In genomic region chr11:95860071-95860490, GRCm38 (mm10) we compare ENCODE assay signal across 8 mouse cellular contexts. TPM values are rescaled to one million over a fixed set of nuclear protein-coding genes. Genes with fewer than 3 reads are reported as not detected.
A peak's percentile ranks its signal among the peaks of the same experiment; 100 is the strongest.
DNase-seq lines count a peak whose midpoint lies in the region; ATAC-seq and TF ChIP-seq lines count a peak whose summit lies in the region.

No protein-coding gene starts in this region.

- H3K4me1 ChIP-seq in kidney, embryonic 14.5 days (ENCODE audit: control insufficient read depth, insufficient read depth, low read length): peaks cover 10% of the 10 kb centered on the region; the same call in 1 of the 2 replicates
- H3K4me1 ChIP-seq in heart, postnatal 0 days (ENCODE audit: control insufficient read depth, insufficient read depth): 0 out of 2 replicates have a peak, but pooled peaks cover 4% of the 10 kb centered on the region

- H3K4me3 ChIP-seq in kidney, embryonic 14.5 days (ENCODE audit: low read length): peak overlapping the region; percentile 73
- H3K4me3 ChIP-seq in heart, postnatal 0 days (ENCODE audit: low read depth, low read length): peak overlapping the region; percentile 79

- no peaks in the 10 kb centered on the region for H3K27me3 ChIP-seq in kidney, embryonic 14.5 days (ENCODE audit: control insufficient read depth, insufficient read depth, low read length)
- no peaks in the 10 kb centered on the region for H3K27me3 ChIP-seq in heart, postnatal 0 days (ENCODE audit: control insufficient read depth, insufficient read depth, low read length)

- no peaks in the 10 kb centered on the region for H3K36me3 ChIP-seq in kidney, embryonic 14.5 days (ENCODE audit: control insufficient read depth, insufficient read depth, low read length)
- no peaks in the 10 kb centered on the region for H3K36me3 ChIP-seq in heart, postnatal 0 days (replicated peaks; ENCODE audit: control insufficient read depth, insufficient read depth, low read length)

- peak overlapping the region; percentile 76 for H3K4me2 ChIP-seq in kidney, embryonic 14.5 days (replicated peaks; ENCODE audit: low read depth, low read length)
- peak overlapping the region; percentile 97 for H3K4me2 ChIP-seq in heart, postnatal 0 days (ENCODE audit: low read depth, low read length)

- ATAC-seq in kidney, embryonic 14.5 days (ENCODE audit: low FRiP score, low TSS enrichment): no peak
- no peak for ATAC-seq in heart, postnatal 0 days (ENCODE audit: insufficient read depth, low read depth)

- H3K9ac ChIP-seq in kidney, embryonic 14.5 days (ENCODE audit: low read depth, low read length): peak overlapping the region; percentile 74; the same call in 1 of the 2 replicates
- peak overlapping the region; percentile 77; the same call in 1 of the 2 replicates for H3K9ac ChIP-seq in heart, postnatal 0 days (replicated peaks; ENCODE audit: low read depth, low read length)

- peak overlapping the region; percentile 95; the same call in 1 of the 2 replicates for H3K27ac ChIP-seq in kidney, embryonic 14.5 days (ENCODE audit: low read depth, low read length)
- no peak overlapping the region for H3K27ac ChIP-seq in heart, postnatal 0 days (ENCODE audit: low read depth)

- TF ChIP-seq EP300 in heart, postnatal 0 days (IDR thresholded peaks at IDR 0.05; ENCODE audit: low read depth): no peak

- no peak for TF ChIP-seq CTCF in heart, postnatal 0 days (IDR thresholded peaks at IDR 0.05; ENCODE audit: low read depth)

- no peaks in the 10 kb centered on the region for H3K9me3 ChIP-seq in kidney, embryonic 14.5 days (ENCODE audit: control insufficient read depth, low read length)
- H3K9me3 ChIP-seq in heart, postnatal 0 days (replicated peaks; ENCODE audit: control insufficient read depth, low read length): no peaks in the 10 kb centered on the region

- 15% methylated on average over 3 of the region's 3 CpGs for WGBS in kidney, embryonic 14.5 days
- WGBS in heart, postnatal 0 days: 24% methylated on average over 3 of the region's 3 CpGs

- DNase-seq in kidney, postnatal 36 days: no peak
- DNase-seq in ZHBTc4 (ENCODE audit: low read depth, low spot score): peak; percentile 56
- no peak for DNase-seq in heart, postnatal 0 days (ENCODE audit: low spot score)
- peak; percentile 43 for DNase-seq in mesoderm, embryonic 11.5 days (ENCODE audit: low read depth, low spot score)
- DNase-seq in frontal cortex, postnatal 10 days (ENCODE audit: low spot score in 2 of 2): no peak
- DNase-seq in right cerebral cortex, postnatal 25 days: no peak
- no peak for DNase-seq in layer of hippocampus, postnatal 25 days (ENCODE audit: extremely low spot score in 1 of 2, low spot score in 1 of 2)

RNA-seq across cellular contexts. Expression of gene Abi3, which starts 17.8 kb away (rescaled TPM):
- polyA plus RNA-seq in kidney, embryonic 14.5 days (2014; fragmentation: Nextera tagmentation; extraction: Ambion mirVana): 3.9 and 9.8 TPM in 2 replicates
- 11.4 and 13.4 TPM in 2 replicates for total RNA-seq in heart, postnatal 0 days (2014; rRNA removed; ENCODE audit: low replicate concordance)
- polyA plus RNA-seq in heart, postnatal 0 days (2015; fragmentation: Nextera tagmentation; extraction: Ambion mirVana): 13.3 and 14.3 TPM in 2 replicates
- total RNA-seq in layer of hippocampus, postnatal 25 days (2021): 1 to 10 TPM; 5.4 to 8.1 TPM

RNA-seq across cellular contexts. Expression of gene Gngt2, which starts 23.1 kb away (rescaled TPM):
- 19.5 and 26.0 TPM in 2 replicates for polyA plus RNA-seq in kidney, embryonic 14.5 days (2014; fragmentation: Nextera tagmentation; extraction: Ambion mirVana)
- 0.66 and 26.8 TPM in 2 replicates for total RNA-seq in heart, postnatal 0 days (2014; rRNA removed; ENCODE audit: low replicate concordance)
- 38.7 and 40.1 TPM in 2 replicates for polyA plus RNA-seq in heart, postnatal 0 days (2015; fragmentation: Nextera tagmentation; extraction: Ambion mirVana)
- total RNA-seq in layer of hippocampus, postnatal 25 days (2021): 1 to 10 TPM; 3.3 to 3.8 TPM

RNA-seq across cellular contexts. Expression of gene Phospho1, which starts 35.8 kb away (rescaled TPM):
- polyA plus RNA-seq in kidney, embryonic 14.5 days (2014; fragmentation: Nextera tagmentation; extraction: Ambion mirVana): not detected in 2 replicates
- total RNA-seq in heart, postnatal 0 days (2014; rRNA removed; ENCODE audit: low replicate concordance): 45.0 and 46.6 TPM in 2 replicates
- 6.7 and 7.9 TPM in 2 replicates for polyA plus RNA-seq in heart, postnatal 0 days (2015; fragmentation: Nextera tagmentation; extraction: Ambion mirVana)
- total RNA-seq in layer of hippocampus, postnatal 25 days (2021): 10 to 100 TPM; 55.6 to 64.3 TPM

RNA-seq across cellular contexts. Expression of gene B4galnt2, which starts 54.6 kb away (rescaled TPM):
- polyA plus RNA-seq in kidney, embryonic 14.5 days (2014; fragmentation: Nextera tagmentation; extraction: Ambion mirVana): 0.37 and 0.47 TPM in 2 replicates
- not detected in 2 replicates for total RNA-seq in heart, postnatal 0 days (2014; rRNA removed; ENCODE audit: low replicate concordance)
- 0.07 TPM in 1 of 2 replicates, not detected in the other for polyA plus RNA-seq in heart, postnatal 0 days (2015; fragmentation: Nextera tagmentation; extraction: Ambion mirVana)
- not detected for total RNA-seq in layer of hippocampus, postnatal 25 days (2021)

Comparison
In these comparisons a context has a peak if more than half of its experiments do, and no peak if none do; other contexts are left out.
1. DNase-seq: peak in ZHBTc4 (single experiment) and mesoderm, embryonic 11.5 days (single experiment); none in kidney, postnatal 36 days (0 of 2), heart, postnatal 0 days (single experiment), frontal cortex, postnatal 10 days (0 of 2), right cerebral cortex, postnatal 25 days (single experiment) and layer of hippocampus, postnatal 25 days (0 of 2).